Mouse (Mus musculus) thymus, postnatal 4 days (tissue): ENCODE results near the gene Tspan9.
A peak's percentile ranks its signal among the peaks of the same experiment; 100 is the strongest.

ENCODE experiments used
- DNase-seq: peaks from one replicate; pipeline ENCODE4 v3.0.0; 2021

Tspan9 gene

DNA sequence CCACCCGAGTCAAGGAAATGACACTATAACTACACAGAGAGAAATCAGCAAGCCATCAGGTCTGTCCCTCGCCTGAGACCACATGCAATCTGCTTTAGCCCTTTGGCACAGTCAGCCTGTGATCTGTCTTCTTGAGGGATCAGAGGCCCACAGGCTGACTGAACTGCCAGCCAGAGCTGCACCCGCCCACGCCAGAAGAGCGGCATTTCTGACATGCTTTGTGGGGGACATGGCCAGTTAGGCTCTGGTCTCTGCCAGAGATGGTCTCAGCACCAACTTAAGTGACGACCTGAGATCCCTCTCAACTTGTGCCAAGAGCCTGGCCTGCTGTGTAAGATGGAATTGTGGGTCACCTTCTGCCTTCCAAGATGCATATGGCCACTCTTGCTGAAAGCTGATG is 166.7 kb downstream of the Tspan9 start:
- no peak for DNase-seq

DNA sequence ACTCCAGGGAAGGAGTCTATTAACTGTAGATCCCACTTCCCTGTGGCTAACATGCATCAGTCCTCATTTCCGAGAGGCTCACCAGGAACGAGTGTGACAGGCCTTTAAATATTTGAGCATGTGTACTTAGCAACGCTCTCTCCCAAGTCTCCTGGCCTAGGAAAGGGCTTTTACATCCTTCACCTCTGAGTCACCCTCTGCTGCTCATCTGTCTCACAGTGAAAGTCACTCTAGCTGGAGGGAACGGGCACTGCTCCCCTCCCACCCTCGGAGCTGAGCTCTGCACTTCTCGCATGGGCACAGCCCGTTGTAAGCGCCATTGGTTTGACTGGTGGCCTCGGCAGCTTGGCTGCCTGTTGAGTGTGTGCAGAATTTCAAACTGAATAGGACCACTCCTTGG is 169.4 kb downstream of the Tspan9 start:
- no peak for DNase-seq

DNA sequence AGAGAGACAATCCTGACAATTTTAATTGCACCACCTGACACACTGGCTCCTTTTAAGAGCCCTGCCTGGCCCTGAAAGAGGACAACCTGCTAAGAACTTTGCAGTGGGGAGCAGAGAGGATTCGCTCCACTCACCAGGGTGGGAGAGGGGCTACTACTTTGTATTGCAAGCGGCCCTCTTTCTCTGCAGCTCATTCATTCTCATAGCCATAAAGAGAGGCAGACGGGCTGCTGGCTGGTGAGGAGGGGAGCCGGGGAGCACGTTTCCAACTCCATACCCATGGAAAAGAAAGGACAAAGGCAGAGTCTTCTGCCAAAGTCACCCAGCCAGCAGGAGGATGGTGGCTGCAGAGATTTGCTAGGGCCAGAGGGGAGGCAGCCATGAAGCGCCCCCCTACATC is 169.8 kb downstream of the Tspan9 start:
- no peak for DNase-seq

DNA sequence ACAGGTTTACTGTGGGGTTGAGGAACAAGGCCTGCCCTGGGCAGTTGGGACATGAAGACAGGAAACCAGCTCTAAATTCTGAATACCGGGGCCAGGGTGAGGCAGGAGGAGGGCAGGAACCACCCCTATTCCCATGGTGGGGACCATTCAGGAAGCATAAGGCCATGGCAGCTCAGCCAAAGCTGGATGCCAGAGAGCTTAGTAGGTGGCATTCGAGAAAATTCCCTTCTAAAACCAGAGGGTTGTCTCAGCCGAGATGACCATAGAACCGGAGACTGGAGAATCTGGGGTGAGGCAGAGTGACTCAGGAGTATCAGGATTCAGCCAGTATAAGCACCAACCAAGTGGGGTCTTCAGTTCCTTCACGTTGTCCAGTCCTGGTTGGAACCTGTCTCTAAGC is 171.5 kb downstream of the Tspan9 start:
- DNase-seq, result no peak

DNA sequence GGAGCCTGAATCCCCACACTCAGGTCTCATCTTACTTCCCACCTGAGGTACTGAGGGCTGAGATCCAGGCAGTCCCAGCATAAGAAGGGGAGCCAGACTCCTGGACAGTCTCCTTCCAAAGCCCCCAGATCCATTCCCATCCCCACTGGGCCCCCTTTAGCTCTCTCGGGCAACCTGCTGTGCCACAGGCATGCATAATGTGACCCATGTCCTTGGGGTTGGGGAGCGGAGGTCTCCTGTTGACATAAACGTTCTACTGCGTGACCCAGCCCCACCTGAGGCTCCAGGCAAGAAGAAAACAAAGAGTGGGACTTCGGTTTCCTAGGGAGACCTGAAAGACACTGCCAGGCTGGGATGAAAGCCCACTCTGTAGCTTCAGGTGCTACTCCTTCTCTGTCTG is 172.5 kb downstream of the Tspan9 start:
- no peak for DNase-seq

GRCm38 (mm10) chr6:127970120-127970519 is 173.3 kb downstream of the Tspan9 start:
- DNase-seq, result peak; percentile 90

DNA sequence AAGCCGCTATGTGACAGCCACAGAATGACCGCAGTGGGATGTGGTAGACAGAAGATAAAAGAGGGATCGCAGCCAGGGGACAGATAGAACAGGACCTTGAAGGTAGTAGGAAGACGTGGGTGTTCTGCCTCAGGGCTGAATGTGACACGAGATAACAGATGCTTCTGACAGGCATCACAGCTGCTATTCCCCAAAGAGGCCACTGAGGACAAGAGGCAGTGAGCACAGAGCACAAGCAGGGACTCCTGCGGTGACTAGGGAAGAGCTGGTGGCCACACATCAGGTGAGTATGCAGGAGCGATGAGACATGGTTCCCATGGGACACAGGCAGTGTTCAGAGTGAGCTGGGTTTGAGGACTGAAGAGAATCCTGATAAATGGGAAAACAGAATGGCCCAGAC is 173.7 kb downstream of the Tspan9 start:
- DNase-seq, result no peak

- no peak for DNase-seq
Observed at GRCm38 (mm10) chr6:127965497-127965896, 177.9 kb downstream of the Tspan9 start.

DNA sequence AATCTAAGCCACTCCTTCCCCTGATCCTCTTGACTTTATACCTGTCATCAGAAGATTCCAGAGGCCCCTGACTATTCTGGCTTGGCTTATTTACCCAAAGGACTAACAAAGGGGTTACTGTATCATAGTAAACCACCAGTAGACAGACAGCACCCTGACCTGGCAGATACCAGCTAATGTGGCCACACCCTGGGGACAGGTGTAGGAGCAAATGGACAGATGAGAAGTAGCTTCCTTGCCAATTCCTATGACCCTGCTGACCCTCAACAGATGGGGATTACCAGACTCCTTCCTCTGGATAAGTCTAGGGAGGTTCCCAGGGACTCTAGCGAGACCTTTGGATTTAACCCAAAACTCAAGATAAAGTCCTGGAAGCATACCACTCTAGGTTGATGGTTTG is 183.2 kb downstream of the Tspan9 start:
- DNase-seq, result no peak

GRCm38 (mm10) chr6:127956172-127956571 is 187.2 kb downstream of the Tspan9 start:
- no peak for DNase-seq

DNA sequence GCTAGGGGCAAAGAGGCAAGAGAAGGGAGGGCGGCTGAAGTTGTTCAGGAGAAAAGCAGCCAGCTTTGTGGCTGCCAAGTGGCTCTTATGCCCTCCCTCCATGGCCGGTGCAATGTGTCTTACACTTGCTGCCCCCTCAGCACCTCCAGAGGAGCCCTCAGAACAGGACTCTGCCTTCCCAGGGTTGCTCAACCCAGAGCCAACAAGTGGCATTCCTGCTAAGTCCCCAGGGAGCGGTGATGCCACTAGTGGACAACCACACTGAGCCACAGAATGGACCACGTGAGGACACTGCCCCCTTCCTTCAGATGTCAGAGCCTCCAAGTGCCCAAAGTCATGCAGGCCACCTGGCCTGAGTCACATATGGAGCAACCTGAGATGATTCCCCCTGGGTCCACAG is 190.3 kb downstream of the Tspan9 start:
- DNase-seq, result no peak

GRCm38 (mm10) chr6:127949885-127950284 is 193.5 kb downstream of the Tspan9 start:
- no peak for DNase-seq

DNA sequence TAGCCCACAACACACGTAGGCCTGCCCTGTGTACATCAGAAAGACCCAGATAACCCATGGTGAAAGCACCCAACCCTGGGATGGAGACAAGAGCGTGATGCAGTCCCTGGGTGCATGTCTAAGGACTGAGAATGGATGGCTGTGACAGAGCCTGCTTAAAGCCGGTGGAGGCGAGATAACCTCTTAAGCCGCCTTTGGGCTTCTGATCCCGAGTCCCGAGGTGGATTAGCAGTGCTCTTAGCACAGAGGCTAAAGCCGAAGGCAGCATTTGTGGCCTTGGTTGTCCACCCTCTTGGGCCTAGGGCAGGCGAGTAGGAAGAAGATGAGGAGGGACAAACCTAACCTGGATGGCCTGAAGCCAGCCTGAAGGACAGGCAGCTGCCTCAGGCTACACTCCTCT is 194.7 kb downstream of the Tspan9 start:
- no peak for DNase-seq

- peak; percentile 74 for DNase-seq
Observed at GRCm38 (mm10) chr6:127945725-127946124, 197.7 kb downstream of the Tspan9 start.

- no peak for DNase-seq
Observed at GRCm38 (mm10) chr6:127942421-127942820, 201.0 kb downstream of the Tspan9 start.

DNA sequence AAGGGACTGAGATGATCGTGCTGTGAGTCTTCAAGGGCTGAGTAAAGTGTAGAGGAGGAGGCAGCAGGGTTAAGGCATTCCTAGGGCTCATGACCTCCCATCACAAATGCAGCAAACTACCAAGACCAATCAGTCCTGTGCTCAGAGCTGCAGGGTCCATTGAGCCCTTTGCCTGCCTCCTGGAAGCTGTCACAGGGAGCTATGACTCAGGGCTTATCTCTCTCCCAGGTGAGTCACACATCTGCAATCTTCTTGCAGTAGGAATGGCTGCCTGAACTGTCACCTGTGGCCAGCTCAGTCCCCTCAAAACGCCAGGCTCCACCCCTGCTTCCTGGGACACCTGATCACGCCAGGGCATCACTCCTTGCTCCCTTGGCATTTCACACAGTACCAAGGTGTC is 208.3 kb downstream of the Tspan9 start:
- DNase-seq, result no peak

GRCm38 (mm10) chr6:127933841-127934240 is 209.6 kb downstream of the Tspan9 start:
- DNase-seq, result no peak

GRCm38 (mm10) chr6:127932697-127933096 is 210.7 kb downstream of the Tspan9 start:
- no peak for DNase-seq

DNA sequence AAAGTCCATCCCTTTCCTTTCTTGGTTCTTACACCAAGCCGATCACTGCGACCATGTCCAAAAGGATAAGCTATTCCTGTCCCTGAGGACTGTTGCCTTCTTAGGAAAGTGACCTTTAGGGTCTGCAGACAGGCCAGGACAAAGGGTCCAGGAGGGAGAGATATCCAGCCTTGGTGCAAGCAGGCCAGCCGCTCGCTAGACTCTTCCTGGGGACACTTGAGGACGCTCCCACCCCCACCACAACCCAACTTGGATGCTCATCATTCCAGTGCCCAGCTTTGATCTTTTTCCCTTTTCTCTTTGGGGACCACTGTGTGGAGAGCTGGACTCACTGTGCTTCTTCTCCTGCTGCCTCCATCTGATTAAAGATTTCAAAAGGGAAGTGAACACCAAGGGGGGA is 214.7 kb downstream of the Tspan9 start:
- no peak for DNase-seq

DNA sequence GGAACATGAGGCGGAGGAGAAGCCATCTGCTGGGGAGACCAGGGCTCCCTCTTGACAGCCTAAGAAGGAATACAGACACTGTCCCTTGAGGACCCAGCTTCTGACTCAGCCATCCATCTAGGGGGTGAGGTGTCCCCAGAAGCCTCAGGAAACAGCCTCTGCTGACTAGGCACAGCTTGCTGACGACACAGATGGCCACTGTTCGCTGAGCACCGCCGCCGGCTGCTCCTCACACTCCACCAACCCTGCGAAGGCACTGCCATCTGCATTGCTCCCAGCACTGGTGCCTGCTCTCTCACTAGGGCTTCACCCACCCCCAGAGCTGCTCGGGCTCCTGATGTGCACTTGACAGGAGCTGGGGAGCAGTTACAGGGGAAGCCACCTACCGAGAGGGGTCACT is 217.5 kb downstream of the Tspan9 start:
- no peak for DNase-seq

- no peak for DNase-seq
Observed at GRCm38 (mm10) chr6:127924750-127925149, 218.6 kb downstream of the Tspan9 start.

GRCm38 (mm10) chr6:127923296-127923695 is 220.1 kb downstream of the Tspan9 start:
- no peak for DNase-seq

GRCm38 (mm10) chr6:127921996-127922395 is 221.4 kb downstream of the Tspan9 start:
- no peak for DNase-seq

GRCm38 (mm10) chr6:127920652-127921051 is 222.7 kb downstream of the Tspan9 start:
- peak; percentile 82 for DNase-seq

DNA sequence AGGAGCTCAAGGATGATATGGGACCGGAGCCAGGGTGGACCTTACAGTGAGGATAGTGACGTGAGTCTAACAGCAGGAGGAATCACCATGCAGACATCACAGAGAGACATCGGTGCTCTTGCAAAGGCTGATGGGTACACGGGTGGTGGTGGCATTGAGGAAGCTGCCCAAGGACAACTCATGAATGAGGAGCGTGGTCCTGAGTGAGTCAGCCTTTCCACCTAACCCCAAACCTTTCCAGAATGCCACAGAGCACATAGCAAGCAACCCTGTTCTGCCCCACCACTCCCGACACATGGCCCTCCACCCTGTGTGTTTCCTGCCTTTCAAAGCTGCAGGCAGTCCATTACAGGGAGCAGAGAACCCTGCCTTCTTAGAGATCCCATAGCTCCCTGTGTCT is 223.9 kb downstream of the Tspan9 start:
- DNase-seq, result no peak

- no peak for DNase-seq
Observed at GRCm38 (mm10) chr6:127917712-127918111, 225.7 kb downstream of the Tspan9 start.
